Mouse (Mus musculus) cerebellum, postnatal 10 days (tissue): ENCODE data around the gene Bmp10.
A peak's percentile ranks its signal among the peaks of the same experiment; 100 is the strongest.

Experiments
- DNase-seq, 2 experiments: peaks; one replicate each; pipeline ENCODE4 v3.0.0; 2021; ENCODE audit warnings: mixed read lengths in 2 of 2

The Bmp10 gene

GRCm38 (mm10) chr6:87428487-87429044, at the start of gene Bmp10:
Bmp10 (plus strand) TSS chr6:87428994.
- no peak for DNase-seq

- DNase-seq, result peak; percentile 39 to 47
Observed at GRCm38 (mm10) chr6:87383926-87384691, 44.7 kb upstream of the Bmp10 start.

- no peak for DNase-seq
Observed at GRCm38 (mm10) chr6:87384761-87385160, 44.0 kb upstream of the Bmp10 start.

- DNase-seq, result peak; percentile 81 to 83
Observed at GRCm38 (mm10) chr6:87386203-87386602, 42.6 kb upstream of the Bmp10 start.

- DNase-seq, result no peak
Observed at GRCm38 (mm10) chr6:87386681-87387080, 42.1 kb upstream of the Bmp10 start.

GRCm38 (mm10) chr6:87388877-87389276, 39.9 kb upstream of the Bmp10 start, which contains the start of gene Gkn3:
Gkn3 (minus strand) TSS chr6:87388935.
- no peak for DNase-seq

- DNase-seq, result no peak
Observed at GRCm38 (mm10) chr6:87389455-87389989, 39.3 kb upstream of the Bmp10 start.

- no peak for DNase-seq
Observed at GRCm38 (mm10) chr6:87393466-87394205, 35.2 kb upstream of the Bmp10 start.

GRCm38 (mm10) chr6:87394783-87395182, 34.0 kb upstream of the Bmp10 start:
- DNase-seq, result no peak

GRCm38 (mm10) chr6:87399137-87399536, 29.7 kb upstream of the Bmp10 start:
- peak; percentile 88 to 92 for DNase-seq

GRCm38 (mm10) chr6:87399886-87400566, 28.8 kb upstream of the Bmp10 start:
- no peak for DNase-seq

GRCm38 (mm10) chr6:87401456-87401855, 27.3 kb upstream of the Bmp10 start:
- DNase-seq, result no peak

- peak in 1 of 2 experiments; percentile 15 for DNase-seq
Observed at GRCm38 (mm10) chr6:87412011-87412410, 16.8 kb upstream of the Bmp10 start.

- no peak for DNase-seq
Observed at GRCm38 (mm10) chr6:87422304-87422703, 6.5 kb upstream of the Bmp10 start.

GRCm38 (mm10) chr6:87424037-87424816, 4.6 kb upstream of the Bmp10 start:
- DNase-seq, result peak; percentile 76 to 81

GRCm38 (mm10) chr6:87426954-87427353, 1.8 kb upstream of the Bmp10 start:
- peak; percentile 15 to 17 for DNase-seq

GRCm38 (mm10) chr6:87427616-87428015, 1.2 kb upstream of the Bmp10 start:
- DNase-seq, result peak; percentile 22 to 49

- DNase-seq, result no peak
Observed at GRCm38 (mm10) chr6:87435791-87436190, 7.0 kb downstream of the Bmp10 start.

- DNase-seq, result no peak
Observed at GRCm38 (mm10) chr6:87436745-87437144, 8.0 kb downstream of the Bmp10 start.

GRCm38 (mm10) chr6:87443253-87443652, 14.5 kb downstream of the Bmp10 start:
- DNase-seq, result no peak

GRCm38 (mm10) chr6:87445222-87445621, 16.4 kb downstream of the Bmp10 start:
- no peak for DNase-seq

GRCm38 (mm10) chr6:87447217-87447616, 18.4 kb downstream of the Bmp10 start:
- no peak for DNase-seq
